Mouse (Mus musculus): Measurements from ENCODE around the gene Gpm6a.

GRCm38 (mm10) chr8:54975506-54975905, 20.9 kb downstream of the Gpm6a start:
- no peak for TF ChIP-seq CTCF (conservative IDR thresholded peaks at IDR 0.05; ENCODE audit: insufficient read depth, insufficient read length, low read depth, low read length)
- TF ChIP-seq POLR2A (IDR thresholded peaks at IDR 0.05; ENCODE audit: low read depth, low read length) = no peak
